Mouse (Mus musculus) cerebellum, adult 9-10 months (tissue): ENCODE measurements around the gene Tufm.
A peak's percentile ranks its signal among the peaks of the same experiment; 100 is the strongest.

Experiments
- DNase-seq: peaks from one replicate; pipeline ENCODE4 v3.0.0; 2022

The Tufm gene

DNA sequence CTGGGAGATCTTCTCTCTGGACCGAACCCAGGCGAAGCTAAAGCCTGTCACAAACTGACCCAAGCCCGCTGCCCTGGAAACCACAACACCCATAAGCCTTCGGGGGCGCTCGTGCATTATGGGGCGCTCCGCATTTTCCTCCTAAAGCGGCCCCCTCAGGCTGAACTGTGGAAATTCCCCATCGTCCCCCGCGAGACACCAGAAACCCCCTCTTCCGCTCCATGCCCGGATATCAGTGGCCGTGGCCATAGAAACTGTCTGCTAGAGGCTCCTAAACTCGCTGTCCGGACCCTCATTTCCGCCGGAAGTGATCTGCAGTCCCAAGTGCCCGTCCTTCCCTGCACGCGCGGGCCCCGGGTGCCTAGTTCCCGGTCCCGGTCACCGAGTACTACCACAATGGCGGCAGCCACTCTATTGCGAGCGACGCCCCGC, at the start of gene Tufm:
TSS of gene Tufm (plus strand) at position 310 of the 432 bp plus-strand sequence.
- peak; percentile 98 for DNase-seq

DNA sequence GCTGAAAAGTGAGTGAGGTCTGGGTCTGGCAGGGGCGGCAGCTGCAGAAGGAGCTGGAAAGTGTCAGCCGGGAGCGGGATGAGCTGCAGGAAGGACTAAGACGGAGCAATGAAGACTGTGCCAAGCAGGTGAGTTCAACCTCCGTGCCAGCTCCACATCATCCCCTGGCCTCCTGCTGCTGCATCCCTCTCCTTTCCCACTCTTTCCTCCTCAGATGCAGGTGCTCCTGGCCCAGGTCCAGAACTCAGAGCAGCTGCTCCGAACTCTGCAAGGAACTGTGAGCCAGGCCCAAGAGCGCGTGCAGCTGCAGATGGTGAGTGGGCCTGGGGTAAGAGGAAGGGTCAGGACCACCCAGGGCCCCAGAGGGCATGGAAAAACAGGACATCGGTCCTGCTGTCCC, 47.0 kb upstream of the Tufm start:
- no peak for DNase-seq

DNA sequence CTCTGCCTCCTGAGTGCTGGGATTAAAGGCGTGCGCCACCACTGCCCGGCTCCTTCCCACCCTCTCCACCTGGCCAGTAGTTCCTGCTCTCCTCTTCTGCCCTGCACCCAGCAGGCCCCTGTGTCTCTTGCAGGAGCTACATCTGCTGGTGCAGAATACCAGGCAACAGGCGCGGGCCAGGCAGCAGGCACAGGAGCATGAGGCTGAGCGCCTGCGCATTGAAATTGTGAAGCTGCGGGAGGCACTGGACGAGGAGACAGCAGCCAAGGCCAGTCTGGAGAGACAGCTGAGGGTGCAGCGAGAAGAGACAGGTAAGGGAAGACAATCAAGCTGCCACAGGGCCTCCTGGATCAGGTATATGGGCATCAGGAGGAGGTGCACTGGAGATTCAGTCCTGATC, 43.2 kb upstream of the Tufm start:
- no peak for DNase-seq

GRCm38 (mm10) chr7:126444536-126444935, 42.6 kb upstream of the Tufm start:
- no peak for DNase-seq

DNA sequence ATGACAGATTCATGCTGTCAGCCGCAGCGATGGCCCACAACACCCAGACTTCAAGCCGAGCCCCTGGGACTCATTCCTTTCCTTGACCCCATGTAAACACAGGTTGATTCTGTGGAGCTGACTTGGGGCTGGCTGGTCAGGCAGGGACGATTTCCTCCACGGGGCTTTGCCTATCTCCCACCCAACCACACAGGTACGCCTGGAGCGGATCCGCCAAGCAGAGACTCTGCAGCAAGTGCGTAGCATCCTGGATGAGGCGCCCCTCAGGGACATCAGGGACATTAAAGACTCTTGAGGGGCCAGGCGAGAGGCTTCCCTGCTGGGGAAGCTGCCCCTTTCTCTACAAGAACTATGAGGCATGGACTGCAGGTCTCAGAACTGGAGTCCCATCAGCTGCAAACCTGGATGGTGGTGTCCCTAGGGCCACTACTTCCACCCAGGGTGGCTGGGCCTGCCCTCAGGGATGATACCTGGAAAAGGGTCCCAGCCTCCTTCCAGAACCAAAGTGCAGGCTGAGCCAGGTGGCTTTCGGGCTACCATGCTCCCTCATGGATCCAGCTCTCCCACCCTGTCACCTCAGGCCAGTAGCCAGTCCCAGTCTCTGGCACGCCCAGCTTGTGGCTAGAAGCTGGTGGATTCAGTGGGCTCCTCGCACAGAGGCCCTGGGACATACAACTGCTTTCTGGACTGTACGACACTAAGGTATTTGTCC, 41.9 kb upstream of the Tufm start:
- no peak for DNase-seq

DNA sequence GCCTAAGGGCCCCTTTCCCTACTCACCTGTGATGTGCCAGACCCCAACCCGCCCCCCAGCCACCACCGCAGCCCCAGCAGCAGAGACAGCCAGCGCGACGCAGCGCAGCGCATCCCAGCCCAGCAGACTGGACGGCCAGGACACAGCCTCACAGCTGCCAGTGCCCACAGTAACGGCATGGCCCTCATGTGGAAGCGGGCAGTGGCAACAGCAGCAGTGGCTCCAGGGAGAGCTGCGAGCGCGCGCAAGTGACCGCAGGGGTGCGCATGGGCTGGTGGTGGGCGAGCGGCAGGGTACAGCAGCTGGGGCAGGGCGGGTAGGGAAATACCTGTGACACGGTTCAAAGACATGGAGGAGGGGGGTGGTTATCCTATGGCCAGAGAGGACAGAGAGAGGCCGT, 40.9 kb upstream of the Tufm start:
- no peak for DNase-seq

GRCm38 (mm10) chr7:126448481-126448880, 38.7 kb upstream of the Tufm start:
- no peak for DNase-seq

DNA sequence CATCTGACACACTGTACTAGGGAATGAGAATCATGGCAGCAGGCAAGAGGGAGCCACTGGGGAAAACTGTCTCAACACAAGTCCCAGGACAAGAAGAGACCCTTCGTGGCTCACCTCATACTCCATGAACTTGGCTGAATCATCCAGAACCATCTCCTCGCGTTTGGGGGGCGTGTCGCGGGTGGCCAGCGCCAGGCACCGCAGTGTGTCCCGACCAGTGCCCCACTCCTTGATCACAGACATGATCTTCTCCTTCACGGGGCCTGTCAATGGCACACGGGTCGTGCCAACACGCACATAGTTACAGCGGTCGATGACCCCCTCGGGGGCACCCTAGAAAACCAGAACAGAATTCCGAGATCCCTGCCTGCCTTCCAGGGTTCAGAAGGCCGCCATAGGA, 37.2 kb upstream of the Tufm start:
- no peak for DNase-seq

DNA sequence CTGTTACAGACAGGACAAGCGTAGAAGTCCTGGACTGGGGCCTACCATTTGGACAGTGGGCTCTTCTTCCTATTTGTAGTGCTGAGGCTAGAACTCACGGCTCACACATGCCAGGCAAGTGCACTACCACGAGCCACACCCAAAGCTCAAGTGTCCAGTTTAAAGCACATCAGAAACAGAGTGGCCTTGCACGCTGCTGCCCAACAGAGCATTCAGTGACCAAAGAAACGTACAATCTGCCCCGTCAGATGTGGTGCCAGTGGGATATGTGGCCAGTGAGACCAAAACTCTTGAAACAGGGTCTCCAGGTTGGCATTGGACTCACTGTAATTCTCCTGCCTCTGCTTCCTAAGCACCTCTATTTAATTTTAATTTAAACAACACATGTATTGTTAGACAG, 36.5 kb upstream of the Tufm start:
- DNase-seq = no peak

DNA sequence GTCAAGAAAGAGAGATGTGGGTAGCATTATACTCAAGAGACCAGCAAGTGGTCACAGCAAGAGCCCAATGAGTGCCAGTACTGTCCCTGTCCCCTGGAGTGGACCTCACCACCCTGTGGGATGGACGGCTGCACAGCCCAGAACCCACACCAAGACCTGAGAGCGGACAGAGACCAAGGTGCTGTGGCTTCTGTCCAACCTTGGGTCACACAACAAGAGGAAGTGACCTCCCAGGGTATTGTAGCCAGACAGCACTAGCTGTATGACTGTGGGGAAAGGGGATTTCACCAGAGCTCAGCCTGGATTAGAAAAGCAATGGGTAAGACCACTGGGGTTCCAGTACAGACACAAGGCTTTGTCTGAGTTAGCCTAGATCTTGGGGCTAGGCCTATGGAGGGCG, 34.9 kb upstream of the Tufm start:
- no peak for DNase-seq

DNA sequence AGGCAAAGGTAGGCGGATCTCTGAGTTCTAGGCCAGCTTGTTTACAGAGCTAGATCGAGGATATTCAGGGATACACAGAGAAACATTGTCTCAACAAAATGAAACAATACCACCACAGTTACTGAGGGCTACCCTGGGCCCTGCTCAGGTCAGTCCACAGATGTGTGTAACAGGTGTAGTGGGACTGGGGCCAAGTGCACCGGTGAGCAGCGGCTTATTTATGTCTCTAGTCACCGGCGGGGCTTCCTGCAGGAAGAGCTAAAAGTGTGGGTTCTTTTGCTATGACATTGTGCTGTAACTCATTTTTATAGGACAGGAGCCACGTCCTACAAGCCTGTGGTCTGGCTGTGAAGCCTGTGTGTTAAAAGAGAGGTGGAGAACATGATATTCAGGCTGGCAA, 33.3 kb upstream of the Tufm start:
- no peak for DNase-seq

DNA sequence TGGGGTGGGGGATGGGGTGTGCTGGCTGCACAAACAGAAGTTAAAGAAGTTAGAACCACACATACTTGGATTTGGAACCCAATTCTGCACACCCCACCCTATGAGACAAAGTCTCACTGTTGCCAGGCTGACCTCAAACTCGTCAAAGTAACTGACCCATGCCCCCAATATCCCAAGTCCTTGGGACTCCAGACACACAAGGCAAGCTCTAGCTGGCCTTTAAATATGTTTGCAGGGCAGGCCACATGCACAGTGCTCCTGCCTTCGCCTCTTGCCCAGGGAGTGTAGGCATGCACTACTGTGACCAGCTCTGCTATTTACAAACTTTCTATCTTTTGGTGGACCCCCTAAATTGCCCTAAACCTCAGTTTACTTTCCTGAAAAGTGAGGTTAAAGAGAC, 31.9 kb upstream of the Tufm start:
- no peak for DNase-seq

- DNase-seq = no peak
Observed at GRCm38 (mm10) chr7:126456382-126457266, 30.5 kb upstream of the Tufm start.

GRCm38 (mm10) chr7:126458225-126458624, 28.9 kb upstream of the Tufm start:
- DNase-seq = no peak

GRCm38 (mm10) chr7:126458844-126459618, 28.1 kb upstream of the Tufm start:
- no peak for DNase-seq

GRCm38 (mm10) chr7:126460623-126461399, 26.4 kb upstream of the Tufm start:
- no peak for DNase-seq

DNA sequence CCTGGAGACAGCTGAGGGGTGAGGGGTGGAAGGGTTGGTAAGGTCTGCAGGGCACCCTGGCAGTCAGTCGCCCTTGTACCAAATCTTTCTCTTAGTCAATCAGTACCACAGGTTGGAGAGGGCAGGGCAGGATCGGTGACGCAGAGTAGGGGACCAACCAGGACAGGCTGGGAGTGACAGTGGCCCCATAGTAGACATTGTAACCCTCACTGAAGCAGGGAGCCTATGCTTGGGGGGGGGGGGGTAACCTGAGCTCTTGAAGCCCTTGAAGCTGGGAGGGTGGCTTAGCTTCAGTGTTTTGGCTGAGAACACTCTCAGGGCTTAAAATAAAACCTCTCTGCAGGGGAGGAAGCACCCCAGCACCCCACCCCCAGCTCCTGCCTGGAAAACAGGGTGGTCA, 25.5 kb upstream of the Tufm start:
- DNase-seq = no peak

GRCm38 (mm10) chr7:126463004-126463403, 24.2 kb upstream of the Tufm start, which contains the start of gene Atp2a1:
TSS of gene Atp2a1 (minus strand) at chr7:126463108.
- no peak for DNase-seq

- DNase-seq = no peak
Observed at GRCm38 (mm10) chr7:126463547-126463946, 23.6 kb upstream of the Tufm start.

- DNase-seq = no peak
Observed at GRCm38 (mm10) chr7:126464121-126464520, 23.0 kb upstream of the Tufm start.

DNA sequence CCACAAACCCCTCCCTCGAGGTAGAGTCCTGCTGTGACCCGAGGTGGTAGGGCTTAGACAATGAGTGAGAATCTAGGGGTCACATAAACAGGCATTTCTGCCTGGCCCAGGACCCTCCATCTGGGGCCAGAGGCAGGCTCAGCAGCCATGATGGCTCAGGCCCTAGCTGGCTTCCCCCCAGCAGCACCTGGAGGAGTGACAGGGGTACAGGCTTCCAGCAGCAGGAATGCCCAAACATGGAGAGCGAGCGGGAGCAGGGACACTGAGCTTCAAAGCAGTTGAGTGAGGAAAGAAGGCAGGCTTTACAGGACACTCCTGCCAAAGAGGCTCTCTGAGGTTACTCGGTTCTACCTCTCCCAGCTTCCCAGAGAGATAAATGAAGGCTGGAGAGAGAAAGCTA, 22.3 kb upstream of the Tufm start:
- no peak for DNase-seq

- DNase-seq = no peak
Observed at GRCm38 (mm10) chr7:126465246-126466030, 21.7 kb upstream of the Tufm start.
